Mouse (Mus musculus): ENCODE results near the gene Babam1.

The Babam1 gene

GRCm38 (mm10) chr8:71381421-71381970 lies 15.2 kb upstream of the Babam1 start, which contains the start of gene Nr2f6:
Nr2f6 (minus strand) TSS chr8:71381960.
- DNase-seq = peak; percentile 72

DNA sequence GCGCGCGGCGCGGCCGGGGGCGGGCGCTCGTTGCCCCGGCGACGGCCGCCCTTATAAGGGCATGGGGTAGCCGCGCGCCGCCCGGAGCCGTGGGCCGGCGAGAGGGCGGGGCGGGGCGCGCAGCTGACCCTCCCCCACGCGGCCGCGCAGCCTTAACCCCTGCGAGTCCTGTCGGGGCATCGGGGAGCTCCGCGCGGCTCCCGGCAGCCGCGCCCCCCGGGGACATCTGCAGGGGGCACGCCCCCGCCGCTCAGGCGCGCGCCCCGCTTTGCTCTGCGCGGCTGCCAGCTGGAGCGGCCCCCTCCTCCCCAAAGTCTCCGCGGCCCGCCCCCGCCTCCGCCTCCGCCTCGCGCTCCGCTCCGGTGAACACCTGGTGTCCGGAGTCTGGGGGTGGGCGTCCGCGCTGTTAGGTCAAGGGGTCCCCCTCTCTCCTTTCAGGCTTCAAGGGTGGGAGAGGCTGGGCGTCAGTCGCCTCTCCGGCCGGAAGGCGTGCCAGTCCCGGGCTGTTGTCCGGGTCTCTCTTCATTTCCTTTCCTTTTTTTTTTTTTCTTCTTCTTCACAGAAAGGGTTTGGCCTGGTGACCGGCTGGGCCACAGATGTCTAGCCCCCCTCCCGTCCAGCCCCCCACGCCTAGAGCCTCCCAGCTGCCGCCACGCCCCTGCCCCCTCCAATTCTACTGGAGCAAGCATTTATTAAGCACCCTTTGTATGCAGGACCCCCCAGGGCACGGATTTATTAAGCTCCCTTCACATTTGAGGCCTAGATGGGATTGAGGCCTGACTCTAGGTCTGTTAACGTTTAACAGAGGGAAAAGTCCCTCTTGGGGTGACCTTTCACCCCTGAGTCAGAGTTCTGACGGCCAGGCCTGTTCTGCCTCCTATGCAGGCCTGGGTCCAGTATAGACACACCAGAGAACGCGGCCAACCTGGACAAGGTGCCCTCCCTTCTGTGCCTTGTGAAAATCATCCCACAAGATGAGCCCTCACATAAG lies 14.4 kb upstream of the Babam1 start:
- DNase-seq = peak; percentile 45

- no peak for DNase-seq
Measured at GRCm38 (mm10) chr8:71383396-71383795, 13.3 kb upstream of the Babam1 start.

DNA sequence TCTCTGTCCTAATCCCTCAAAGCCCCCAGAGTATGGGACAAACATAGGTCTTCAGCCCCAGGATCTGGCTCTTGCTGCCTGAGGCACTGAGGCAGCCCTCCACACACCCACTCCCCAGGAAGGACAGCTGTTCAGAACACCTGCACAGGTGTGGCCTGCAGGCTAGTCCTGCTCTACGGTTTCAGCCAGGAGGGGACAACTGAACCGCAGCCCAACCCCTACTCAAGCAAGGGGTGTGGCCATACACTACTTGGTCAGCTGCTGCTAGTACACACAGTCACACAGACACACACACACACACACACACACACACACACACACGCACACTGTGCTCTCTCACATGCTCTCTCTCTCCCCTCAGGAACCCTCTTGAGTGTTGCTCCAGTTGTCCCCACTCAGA lies 12.8 kb upstream of the Babam1 start:
- DNase-seq = no peak

- no peak for DNase-seq
Measured at GRCm38 (mm10) chr8:71385212-71385835, 11.3 kb upstream of the Babam1 start.

GRCm38 (mm10) chr8:71388267-71388666 lies 8.4 kb upstream of the Babam1 start:
- DNase-seq = no peak

- no peak for DNase-seq
Measured at GRCm38 (mm10) chr8:71391696-71392095, 5.0 kb upstream of the Babam1 start.

DNA sequence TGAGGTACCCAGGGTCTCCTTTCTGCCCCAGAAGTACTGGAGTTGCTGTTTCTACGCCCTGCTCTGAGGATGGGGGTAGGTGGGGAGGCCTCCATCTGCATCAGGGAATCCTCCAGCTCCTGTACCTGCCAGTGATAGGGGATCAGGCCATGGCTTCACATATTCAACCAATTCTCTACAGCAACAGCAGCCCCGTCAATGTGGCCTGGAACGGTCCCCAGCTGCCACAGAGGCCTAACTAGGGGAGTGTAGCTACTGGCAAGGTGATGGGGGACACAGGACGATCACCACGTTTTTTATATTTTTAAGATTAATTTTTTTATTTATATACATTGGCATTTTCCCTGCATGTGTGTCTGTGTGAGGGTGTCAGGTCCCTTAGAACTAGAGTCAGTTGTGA lies 4.3 kb upstream of the Babam1 start:
- no peak for DNase-seq

GRCm38 (mm10) chr8:71392871-71393270 lies 3.8 kb upstream of the Babam1 start:
- DNase-seq = peak; percentile 13

GRCm38 (mm10) chr8:71394481-71394880 lies 2.2 kb upstream of the Babam1 start:
- DNase-seq = no peak

DNA sequence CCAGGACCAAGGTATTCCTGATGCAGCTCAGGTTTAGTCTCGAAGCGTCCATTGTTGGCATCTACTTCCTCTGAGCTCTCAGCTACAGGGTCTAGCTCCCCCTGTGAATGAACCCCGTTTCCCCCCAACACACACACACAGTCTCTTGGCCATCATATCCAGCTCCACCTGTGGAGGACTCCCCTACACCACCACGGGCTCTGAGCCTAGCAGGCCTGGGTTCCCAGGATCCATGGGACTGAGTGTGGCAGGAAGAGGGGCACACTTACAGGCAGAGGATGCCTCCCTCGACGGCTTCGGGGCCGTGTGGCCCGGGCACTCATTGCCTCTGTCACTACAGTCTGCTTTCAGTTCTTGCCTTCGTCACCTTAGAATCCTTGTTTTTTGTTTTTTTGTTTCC lies 1.6 kb upstream of the Babam1 start:
- peak; percentile 22 for DNase-seq

DNA sequence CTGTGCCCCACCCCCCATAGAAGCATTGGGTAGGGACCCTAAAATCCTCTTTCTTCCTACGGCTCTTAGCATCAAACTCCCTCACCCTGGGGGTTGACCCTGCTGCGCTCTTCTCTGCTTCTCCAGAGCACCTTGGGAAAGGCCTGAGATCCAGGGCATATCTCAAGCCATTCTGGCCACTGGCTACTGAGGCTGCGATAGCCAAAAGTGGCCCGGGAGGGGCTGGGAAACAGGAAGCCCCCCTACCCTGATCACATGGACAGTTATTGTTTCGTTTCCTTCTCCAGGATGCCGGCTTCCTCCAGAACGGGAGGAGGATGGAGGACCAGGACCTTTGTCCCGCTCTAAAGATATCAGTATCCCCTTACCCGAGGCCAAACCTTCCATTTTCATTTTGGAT lies 1.0 kb upstream of the Babam1 start, which contains the start of gene Ushbp1:
Ushbp1 (minus strand) TSS at position 174 of the 400 bp plus-strand sequence.
- DNase-seq = peak; percentile 33

DNA sequence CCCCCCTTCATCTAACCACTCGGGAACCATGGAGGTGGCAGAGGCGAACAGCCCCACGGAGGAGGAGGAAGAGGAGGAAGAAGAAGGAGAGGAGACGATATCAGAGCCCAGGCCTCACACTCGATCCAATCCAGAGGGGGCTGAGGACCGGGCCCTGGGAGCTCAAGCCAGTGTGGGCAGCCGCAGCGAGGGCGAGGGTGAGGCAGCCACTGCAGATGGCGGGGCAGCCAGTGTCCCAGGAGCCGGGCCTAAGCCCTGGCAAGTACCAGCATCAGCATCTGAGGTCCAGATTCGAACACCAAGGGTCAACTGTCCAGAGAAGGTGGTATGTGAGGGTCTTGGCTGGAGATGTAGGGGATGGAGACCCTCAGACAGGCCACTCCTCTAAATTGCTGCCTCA lies 1.0 kb downstream of the Babam1 start:
- DNase-seq = peak; percentile 35

GRCm38 (mm10) chr8:71400826-71401225 lies 4.2 kb downstream of the Babam1 start:
- DNase-seq = peak; percentile 3

- peak; percentile 3 for DNase-seq
Measured at GRCm38 (mm10) chr8:71401454-71401853, 4.8 kb downstream of the Babam1 start.

DNA sequence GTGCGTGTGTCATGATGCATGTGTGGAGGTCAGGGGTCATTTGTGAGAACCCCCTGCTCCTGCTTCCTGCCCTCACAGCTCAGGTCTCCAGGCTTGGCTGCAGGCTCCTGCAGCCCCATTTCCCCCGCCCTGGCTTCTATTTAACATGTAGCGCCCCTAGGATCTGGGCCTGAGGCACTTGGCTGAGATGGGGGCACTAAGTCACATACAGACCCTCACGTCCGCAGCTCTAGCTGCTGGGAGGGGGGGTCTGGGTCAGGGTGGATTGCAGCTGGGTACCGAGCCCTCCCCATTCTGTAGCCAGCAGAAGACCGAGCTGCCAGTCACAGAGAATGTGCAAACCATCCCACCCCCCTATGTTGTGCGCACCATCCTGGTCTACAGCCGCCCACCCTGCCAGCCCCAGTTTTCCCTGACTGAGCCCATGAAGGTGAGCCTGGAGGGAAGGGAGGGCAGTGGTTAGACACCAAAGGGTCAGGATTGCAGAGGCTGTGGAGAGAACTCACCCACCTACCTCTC lies 5.8 kb downstream of the Babam1 start:
- no peak for DNase-seq

DNA sequence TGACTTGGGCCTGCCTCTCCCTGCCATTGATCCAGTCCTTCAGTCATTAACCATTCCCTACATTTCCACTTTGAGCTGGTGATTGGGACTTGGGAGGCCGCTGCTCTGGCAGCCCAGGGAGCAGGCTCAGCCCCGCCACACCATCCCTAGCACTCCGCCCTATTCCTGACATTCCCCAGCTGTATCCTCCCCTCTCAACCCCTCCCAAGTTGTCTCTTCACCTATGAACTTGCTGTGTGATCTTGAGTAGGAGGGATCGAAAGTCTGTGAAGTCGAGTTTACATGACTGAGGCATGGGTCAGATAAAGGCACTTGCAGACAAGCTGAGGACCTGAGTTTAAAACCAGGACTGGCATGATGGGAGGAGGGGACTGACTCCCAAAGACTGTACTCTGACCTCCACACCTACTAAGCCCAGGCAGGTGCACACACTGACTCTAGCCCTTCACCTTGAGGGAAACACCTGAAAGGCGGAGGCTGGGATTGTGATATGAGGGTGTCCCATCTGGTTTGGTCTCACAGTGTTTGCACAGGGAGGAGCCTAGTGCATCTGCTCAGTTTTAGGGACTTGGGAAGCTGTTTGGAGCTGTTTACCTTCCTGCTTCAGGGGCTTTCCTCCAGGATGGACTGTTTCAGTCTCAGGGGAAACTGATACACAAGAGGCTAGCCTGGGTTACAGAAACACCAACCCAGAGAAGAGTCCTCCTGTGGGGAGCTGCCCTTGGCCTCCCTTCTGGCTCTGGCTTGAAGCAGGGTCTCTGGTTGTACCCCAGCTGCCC lies 6.6 kb downstream of the Babam1 start:
- DNase-seq = peak; percentile 5

- DNase-seq = peak; percentile 3
Measured at GRCm38 (mm10) chr8:71404011-71404410, 7.3 kb downstream of the Babam1 start.

DNA sequence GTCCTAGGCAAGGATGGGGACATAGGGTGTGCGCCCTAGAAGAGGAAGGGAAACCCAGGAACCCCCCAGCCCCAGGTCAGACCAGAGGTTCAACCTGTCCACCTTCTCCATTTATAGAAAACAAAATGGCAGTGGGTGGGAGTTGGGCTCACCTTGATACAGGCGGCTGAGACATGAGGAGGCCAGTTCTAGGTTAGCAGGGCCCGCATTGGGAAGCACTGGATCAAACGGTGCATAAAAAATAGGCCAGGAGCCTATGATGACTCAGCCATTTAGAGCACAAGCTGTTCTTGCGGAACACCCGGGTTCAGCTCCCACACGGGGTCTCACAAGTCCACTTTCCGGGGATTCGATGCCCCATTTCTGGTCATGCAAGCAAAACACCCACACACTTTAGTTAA lies 8.3 kb downstream of the Babam1 start:
- DNase-seq = peak; percentile 23

- peak; percentile 95 for DNase-seq
Measured at GRCm38 (mm10) chr8:71405401-71406098, 8.9 kb downstream of the Babam1 start, which contains the start of gene Ankle1. Ankle1 (plus strand) TSS chr8:71406010.

DNA sequence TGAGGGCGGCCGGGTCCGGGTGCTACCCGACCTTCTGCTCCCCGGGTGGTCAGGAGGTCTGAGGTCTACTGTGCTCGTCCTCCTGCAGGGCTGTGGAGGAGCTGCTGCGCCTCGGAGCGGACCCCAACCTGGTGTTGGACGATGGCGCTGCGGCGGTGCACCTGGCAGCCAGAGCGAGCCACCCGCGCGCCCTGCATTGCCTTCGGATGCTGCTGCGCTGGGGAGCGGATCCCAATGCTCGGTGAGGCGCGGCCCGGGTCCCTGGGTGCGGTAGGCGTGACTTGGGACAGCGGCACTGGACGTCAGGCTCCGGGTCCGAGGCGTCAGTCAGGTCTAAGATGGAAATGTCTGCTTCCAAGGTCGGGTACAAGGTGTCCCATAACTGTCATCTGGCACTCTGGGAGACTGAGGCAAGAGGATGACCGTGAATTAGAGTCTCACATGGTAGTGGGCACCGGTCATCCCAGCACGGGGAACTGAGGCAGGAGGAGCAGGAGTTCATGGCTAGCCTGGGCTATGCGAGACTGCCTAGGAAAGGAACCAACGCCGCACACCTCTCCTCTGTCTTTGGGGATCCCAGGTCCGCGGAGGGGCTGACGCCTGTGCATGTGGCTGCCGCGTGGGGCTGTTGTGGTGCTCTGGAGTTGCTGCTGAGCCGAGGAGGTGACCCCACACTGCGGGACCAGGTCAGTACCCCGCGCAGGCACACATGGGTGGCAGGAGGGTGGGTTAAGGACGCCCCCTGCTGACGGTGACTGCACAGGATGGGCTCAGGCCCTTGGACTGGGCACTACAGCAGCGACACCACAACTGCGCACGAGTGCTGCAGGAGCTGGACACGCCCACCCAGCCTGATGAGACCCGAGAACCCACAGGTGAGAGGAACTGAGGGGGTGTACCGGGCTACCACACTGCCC lies 9.7 kb downstream of the Babam1 start:
- peak; percentile 47 for DNase-seq
